Mouse (Mus musculus) C2C12 (cell line): ENCODE data around the gene Msto1. TPM values are rescaled to one million over a fixed set of nuclear protein-coding genes. Genes with fewer than 3 reads are reported as not detected.
"Not testable (repeated sequence)": the region's sequence is repeated elsewhere in the genome, so short reads cannot be mapped to it uniquely, and the experiment has no call there.

Source experiments
- H3K27me3 ChIP-seq: one replicate; pipeline ENCODE4 v1.6.1; 2011; ENCODE audit not compliant: control insufficient read depth, insufficient read depth, insufficient read length
- H3K36me3 ChIP-seq: one replicate; pipeline ENCODE4 v1.6.1; 2011; ENCODE audit not compliant: control insufficient read depth, insufficient read depth
- H3K4me3 ChIP-seq: one replicate; pipeline ENCODE4 v1.5.1; 2011; ENCODE audit warnings: mild to moderate bottlenecking, control low read depth; ENCODE audit not compliant: poor library complexity, insufficient read depth, severe bottlenecking
- H3K79me2 ChIP-seq: one replicate; pipeline ENCODE4 v1.6.1; 2011; ENCODE audit not compliant: control insufficient read depth, insufficient read depth
- H3K79me3 ChIP-seq: one replicate; pipeline ENCODE4 v1.6.1; 2011; ENCODE audit warnings: low read depth, control low read depth
- H3ac ChIP-seq: one replicate; pipeline ENCODE3; 2011; ENCODE audit warnings: low read depth; ENCODE audit not compliant: control insufficient read depth, insufficient read length
- CEBPB ChIP-seq: IDR thresholded peaks from one replicate; pipeline ENCODE4 v1.6.1; 2011; ENCODE audit warnings: low read depth, mild to moderate bottlenecking, control low read depth, moderate library complexity
- CTCF ChIP-seq: IDR thresholded peaks from one replicate; pipeline ENCODE4 v1.5.1; 2011; ENCODE audit not compliant: control insufficient read depth, insufficient read depth, insufficient read length
- FOSL1 ChIP-seq: IDR thresholded peaks from one replicate; pipeline ENCODE4 v1.8.0; 2011; ENCODE audit warnings: mild to moderate bottlenecking, low read length; ENCODE audit not compliant: poor library complexity, insufficient read depth, severe bottlenecking
- MAX ChIP-seq: IDR thresholded peaks from one replicate; pipeline ENCODE4 v1.6.1; 2011; ENCODE audit warnings: mild to moderate bottlenecking, control low read depth
- MYOD1 ChIP-seq: IDR thresholded peaks from one replicate; pipeline ENCODE4 v1.6.1; 2011; ENCODE audit warnings: low read depth; ENCODE audit not compliant: control insufficient read depth, insufficient read length
- MYOG ChIP-seq: IDR thresholded peaks from one replicate; pipeline ENCODE4 v1.6.1; 2011; ENCODE audit not compliant: control insufficient read depth, insufficient read length; ENCODE audit errors: extremely low read depth
- USF1 ChIP-seq: IDR thresholded peaks from one replicate; pipeline ENCODE4 v1.6.1; 2011; ENCODE audit warnings: low read depth, mild to moderate bottlenecking, control low read depth, moderate library complexity
- long read RNA-seq, 2 experiments: library from polyadenylated mRNA; unstranded; transcript quantifications; one replicate each; pipeline ENCODE4 v2.0.0; 2019 to 2020
- polyA plus RNA-seq: library from polyadenylated mRNA; unstranded; fragments of >200 nt; fragmentation: generic; extraction: Trizol; gene quantifications from one replicate; pipeline ENCODE4 v1.2.1, GENCODE M21; 2012; ENCODE audit warnings: missing spikeins

The Msto1 gene
- 52.0 TPM for polyA plus RNA-seq
- long read RNA-seq, experiment 1, transcript Msto1-202 (14 exons, 1,875 nt): major isoform, 35 of 48 reads
- long read RNA-seq, experiment 1, partial matches to known transcripts: 10 of 48 reads
- long read RNA-seq, experiment 1, other reads (novel, unspliced or antisense): 3 of 48 reads
- long read RNA-seq, experiment 2, transcript Msto1-202 (14 exons, 1,875 nt): major isoform, 188 of 237 reads
- long read RNA-seq, experiment 2, partial matches to known transcripts: 15 of 237 reads
- long read RNA-seq, experiment 2, other reads (novel, unspliced or antisense): 34 of 237 reads

DNA sequence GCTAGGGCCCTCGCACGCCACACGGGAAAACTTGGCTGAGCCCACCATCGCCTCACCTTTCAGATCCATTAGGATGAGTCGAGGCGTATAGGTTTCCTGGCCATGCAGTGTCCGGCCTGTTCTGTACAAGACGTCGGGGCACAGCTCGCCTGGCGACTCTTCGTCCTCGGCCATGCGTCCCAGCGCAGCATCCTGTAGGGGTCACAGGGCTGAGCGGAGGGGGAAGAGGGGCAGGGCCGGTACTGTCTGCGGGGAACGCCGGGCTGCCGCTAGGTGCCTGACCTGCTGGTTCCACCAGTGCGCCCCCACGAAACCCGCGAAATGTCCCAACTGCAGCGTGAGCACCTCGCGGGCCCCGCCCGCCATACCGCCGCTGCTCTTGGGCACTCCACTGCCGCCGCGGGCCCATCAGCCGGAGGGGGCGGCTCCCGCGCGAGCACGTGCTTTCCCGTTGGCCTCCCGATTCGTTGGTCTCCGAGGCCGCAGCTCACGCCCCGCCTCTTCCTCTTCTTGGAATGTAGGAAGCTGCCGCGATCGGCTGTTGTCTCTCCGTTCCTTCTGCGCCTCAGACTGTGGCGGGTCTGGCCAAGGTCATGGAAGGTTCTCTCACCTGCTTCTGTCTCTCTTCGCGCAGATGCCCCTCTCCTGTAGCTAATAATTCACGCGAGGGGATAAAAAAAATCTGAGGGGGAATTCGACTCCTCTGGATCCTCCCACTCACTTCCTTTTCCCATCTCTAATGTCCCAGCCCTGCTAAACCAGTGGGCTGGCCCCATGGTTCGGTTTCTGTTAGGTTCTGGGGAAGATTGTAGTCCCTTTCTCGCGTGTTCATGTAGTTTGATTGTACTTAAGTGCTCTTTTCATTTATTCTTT, at the start of gene Msto1:
TSS of gene Msto1 (minus strand) at position 489 of the 873 bp plus-strand sequence.
- H3K27me3 ChIP-seq: no peaks in the 10 kb centered on the region
- H3K4me3 ChIP-seq: peak within 1 kb of the TSS; percentile 68
- TF ChIP-seq FOSL1 (no peak), USF1 (peak; percentile 82), MYOD1 (no peak), CEBPB (no peak), MAX (peak; percentile 44), CTCF (peak; percentile 8), MYOG (no peak)

DNA sequence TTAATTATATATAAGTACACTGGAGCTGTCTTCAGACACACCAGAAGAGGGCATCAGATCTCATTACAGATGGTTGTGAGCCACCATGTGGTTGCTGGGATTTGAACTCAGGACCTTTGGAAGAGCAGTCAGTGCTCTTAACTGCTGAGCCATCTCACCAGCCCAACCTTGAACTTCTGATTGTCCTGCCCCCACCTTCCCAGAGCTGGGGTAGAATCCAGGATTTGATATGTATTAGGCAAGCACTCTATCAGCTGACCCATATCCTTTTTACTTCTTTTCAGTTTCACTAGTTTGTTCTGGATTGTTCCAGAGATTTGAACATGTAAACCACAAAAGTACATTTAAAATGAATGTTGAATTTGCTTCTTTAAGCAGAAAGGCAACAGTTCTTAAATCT, 49.4 kb upstream of the Msto1 start:
- H3K27me3 ChIP-seq, H3K4me3 ChIP-seq, H3ac ChIP-seq: not testable (repeated sequence)
- peaks cover 100% of the 10 kb centered on the region for H3K79me2 ChIP-seq
- H3K36me3 ChIP-seq: peaks cover 25% of the 10 kb centered on the region
- H3K79me3 ChIP-seq: peaks cover 85% of the 10 kb centered on the region

More for the DNA sequence above, at the start of gene Msto1:
- H3K79me2 ChIP-seq: peaks cover 22% of the 10 kb centered on the region
- peaks cover 34% of the 10 kb centered on the region for H3K36me3 ChIP-seq
- peak within 1 kb of the TSS; percentile 87 for H3ac ChIP-seq
- H3K79me3 ChIP-seq: peaks cover 6% of the 10 kb centered on the region

DNA sequence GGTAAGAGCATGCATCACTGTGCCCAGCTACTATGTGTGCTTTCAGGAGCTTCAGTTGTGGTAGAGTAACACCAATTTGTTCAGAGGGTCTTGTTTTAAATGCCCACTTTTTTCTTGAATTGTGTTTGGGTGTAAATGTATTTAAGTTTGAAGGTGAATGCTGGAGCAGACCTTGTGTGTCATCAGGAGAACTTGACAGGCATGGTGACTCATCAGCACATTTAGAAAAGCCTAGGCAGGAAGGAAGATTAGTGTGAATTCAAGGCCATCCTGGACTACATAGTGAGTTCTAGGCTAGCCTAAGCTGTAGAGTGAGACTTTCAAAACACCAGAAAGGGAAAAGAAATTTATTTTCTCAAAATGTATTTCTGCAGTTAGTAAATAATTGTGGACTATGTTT, 39.9 kb upstream of the Msto1 start:
- peaks cover 92% of the 10 kb centered on the region for H3K79me2 ChIP-seq
- no peak overlapping the region for H3ac ChIP-seq
- no peaks in the 10 kb centered on the region for H3K27me3 ChIP-seq
- no peak for TF ChIP-seq USF1
- no peak for TF ChIP-seq MYOG
- TF ChIP-seq CTCF: no peak
- no peak for TF ChIP-seq CEBPB
- TF ChIP-seq FOSL1: no peak
- no peak for TF ChIP-seq MYOD1
- TF ChIP-seq MAX: no peak
- H3K79me3 ChIP-seq: peaks cover 85% of the 10 kb centered on the region
- no peak overlapping the region for H3K4me3 ChIP-seq
- H3K36me3 ChIP-seq: no peaks in the 10 kb centered on the region

DNA sequence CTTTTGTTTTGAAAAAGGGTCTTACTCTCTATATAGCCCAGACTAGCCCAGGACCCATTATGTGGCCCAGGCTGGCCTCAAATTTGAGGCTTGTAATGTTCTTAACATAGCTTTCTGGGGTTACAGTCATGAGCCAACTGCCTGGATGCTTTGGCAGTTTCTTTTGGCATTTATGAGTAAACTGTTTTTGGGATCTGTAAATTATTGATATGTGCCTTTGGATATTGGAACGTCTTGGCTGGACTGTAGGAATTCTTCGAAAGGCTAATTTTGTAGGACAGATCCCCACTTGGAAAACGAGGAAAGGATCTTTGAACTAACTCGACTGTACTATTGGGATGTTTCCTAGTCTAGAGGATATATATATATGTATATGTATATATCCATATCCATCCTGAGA, 39.4 kb upstream of the Msto1 start:
- H3K4me3 ChIP-seq: no peak overlapping the region

DNA sequence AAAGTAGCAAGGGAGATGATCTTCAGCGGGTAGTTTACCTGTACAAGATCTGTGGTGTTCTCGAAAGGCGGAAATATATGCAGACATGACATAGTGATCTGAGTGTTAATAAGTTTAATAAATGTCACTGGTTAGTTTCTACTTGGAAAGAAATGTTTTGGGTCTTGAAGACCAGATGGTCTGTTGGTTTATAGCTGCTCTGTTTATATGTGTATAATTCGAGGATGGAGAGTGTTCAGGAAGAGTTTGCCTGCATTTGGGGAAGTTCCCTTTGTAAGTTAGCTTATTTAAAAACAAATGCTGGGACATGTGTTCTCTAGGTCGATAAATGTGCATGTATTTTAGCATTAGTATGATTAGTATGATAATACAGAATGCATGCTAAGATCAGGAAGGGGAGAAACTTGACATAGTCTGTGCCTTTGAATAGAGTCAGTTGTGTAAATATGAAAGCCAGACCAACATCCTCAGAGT, 37.6 kb upstream of the Msto1 start:
- TF ChIP-seq FOSL1: no peak
- TF ChIP-seq CEBPB: no peak
- no peak for TF ChIP-seq MYOG
- no peak for TF ChIP-seq MYOD1
- TF ChIP-seq CTCF: no peak
- no peak for TF ChIP-seq USF1
- TF ChIP-seq MAX: no peak
- H3ac ChIP-seq: peak overlapping the region; percentile 94
- H3K79me2 ChIP-seq: peaks cover 92% of the 10 kb centered on the region
- H3K79me3 ChIP-seq: peaks cover 82% of the 10 kb centered on the region
- H3K27me3 ChIP-seq: no peaks in the 10 kb centered on the region
- peak overlapping the region; percentile 81 for H3K4me3 ChIP-seq
- H3K36me3 ChIP-seq: no peaks in the 10 kb centered on the region

More for the DNA sequence above, 39.4 kb upstream of the Msto1 start:
- H3K27me3 ChIP-seq: no peaks in the 10 kb centered on the region
- TF ChIP-seq MYOG (no peak), CTCF (no peak), USF1 (no peak), MYOD1 (no peak), MAX (no peak), FOSL1 (no peak), CEBPB (no peak)
- peaks cover 84% of the 10 kb centered on the region for H3K79me3 ChIP-seq
- no peak overlapping the region for H3ac ChIP-seq
- H3K79me2 ChIP-seq: peaks cover 92% of the 10 kb centered on the region
- H3K36me3 ChIP-seq: no peaks in the 10 kb centered on the region
